Mouse (Mus musculus) spleen, postnatal 14 days (tissue): ENCODE results near the gene Tmprss11e.

Source experiments
- DNase-seq, 2 experiments: peaks; one replicate each; pipeline ENCODE4 v3.0.0; 2021 to 2022; ENCODE audit warnings: low spot score in 2 of 2

Tmprss11e gene

DNA sequence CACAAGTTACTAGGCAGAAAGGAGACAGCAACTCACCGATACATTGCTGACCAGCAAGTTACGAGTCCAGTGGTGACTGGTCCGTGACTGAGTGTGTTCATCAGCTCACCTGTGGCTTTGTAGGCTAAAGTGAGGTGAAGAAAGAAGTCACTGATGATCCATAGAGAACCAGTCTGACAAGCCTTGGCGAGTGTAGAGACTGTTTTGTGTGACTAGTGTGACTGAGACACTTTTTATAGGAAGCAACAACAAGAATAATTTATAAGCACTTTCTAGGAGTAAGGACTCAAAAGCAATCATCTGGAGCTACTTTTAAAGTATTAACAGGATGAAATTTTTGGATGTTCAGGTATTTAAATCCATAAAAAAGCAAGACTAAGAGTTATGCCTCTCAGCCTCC lies at the start of gene Tmprss11e:
TSS of gene Tmprss11e (minus strand) at position 101 of the 400 bp plus-strand sequence.
- no peak for DNase-seq

DNA sequence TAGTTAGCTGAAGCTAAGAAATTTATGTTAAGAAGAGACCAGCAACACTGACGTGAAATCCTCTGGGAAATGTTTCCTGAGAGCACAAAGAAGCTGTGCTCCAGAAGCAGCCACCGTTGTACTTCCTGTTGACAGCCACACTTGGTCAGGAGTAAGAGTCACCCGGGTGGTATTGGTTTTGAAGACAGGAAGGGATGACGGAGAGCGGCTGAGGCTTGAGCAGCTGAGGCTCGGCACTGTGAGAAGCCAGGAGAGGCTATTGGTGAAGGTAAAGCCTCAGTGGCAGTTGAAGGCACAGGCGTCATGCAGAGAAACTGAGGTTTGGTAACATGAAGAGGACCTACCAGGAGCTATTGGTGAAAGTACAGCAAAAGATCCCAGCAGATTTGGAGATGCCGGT lies 47.2 kb upstream of the Tmprss11e start:
- DNase-seq, result no peak

DNA sequence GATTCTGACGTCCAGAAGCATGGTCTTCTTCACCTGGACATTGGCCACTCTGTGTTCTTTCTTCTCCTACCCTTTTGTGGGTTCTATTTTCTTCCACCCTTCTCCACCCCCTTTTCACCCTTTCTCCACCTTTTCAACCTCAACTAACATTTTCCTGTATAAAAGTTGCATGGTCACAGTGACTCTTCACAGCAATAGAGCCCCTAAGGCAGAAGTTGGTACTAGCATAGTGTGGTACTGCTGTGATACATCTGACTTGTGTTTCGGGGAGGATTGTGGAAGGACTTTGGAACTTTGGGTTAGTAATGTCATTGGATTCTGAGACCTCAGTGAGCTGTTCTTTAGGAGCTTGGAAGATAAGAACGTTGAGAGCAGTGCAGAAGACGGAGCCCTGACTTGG lies 46.6 kb upstream of the Tmprss11e start:
- DNase-seq, result no peak

DNA sequence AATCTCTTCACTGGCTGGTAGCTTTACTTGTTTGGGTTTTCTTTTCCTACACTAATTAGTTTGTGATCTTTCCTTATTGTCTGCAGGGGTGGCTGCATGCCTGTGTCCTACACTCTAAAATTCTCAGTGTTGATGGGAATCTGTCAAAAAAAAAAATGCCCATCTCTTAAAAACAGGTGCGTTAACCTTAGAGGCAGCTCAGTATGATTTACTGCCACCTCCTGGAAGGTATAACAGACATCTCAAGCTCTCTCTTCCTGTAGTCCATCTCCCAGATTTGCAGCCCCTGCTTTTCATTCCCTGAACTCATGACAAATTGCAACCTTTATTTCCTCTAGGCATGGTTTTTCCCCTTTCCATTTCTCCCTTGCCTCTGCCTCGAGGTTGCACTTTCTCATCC lies 44.3 kb upstream of the Tmprss11e start:
- DNase-seq, result no peak

DNA sequence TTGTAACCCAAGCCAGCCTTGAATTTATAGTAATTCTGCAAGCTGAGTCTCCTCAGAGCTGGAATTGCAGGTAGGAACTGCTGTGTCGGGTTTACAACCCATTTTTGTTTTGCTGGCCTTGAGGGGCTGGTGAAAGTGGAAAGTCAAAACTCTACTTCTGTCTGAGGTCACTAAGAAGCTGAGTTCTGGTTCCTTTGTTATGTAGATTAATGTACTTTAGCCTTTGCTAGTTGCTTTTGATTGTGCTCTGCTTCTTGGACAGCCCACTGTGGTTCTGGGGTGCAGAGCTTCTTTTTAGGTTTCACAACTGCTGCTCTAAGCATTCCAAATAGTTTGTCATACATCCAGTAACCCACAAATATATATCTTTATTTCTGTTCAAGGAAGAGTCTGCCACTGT lies 41.2 kb upstream of the Tmprss11e start:
- no peak for DNase-seq

DNA sequence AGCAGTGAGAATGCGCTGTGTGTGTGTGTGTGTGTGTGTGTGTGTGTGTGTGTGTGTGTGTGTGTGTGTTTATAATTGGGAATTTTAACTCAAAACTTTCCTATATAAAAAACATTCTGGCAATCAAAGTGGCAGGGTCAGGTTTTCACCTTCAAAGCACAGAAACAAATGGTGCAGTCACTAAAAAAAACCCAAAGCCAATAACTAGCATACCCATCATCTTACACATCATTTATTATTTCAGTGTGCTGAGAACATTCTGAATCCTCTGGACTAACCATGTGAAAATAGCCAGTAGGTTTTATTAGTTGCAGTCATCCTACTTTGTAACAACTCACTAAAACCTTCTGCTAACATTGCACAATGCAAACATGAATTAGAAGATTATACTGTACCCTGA lies 38.6 kb upstream of the Tmprss11e start:
- DNase-seq, result no peak

DNA sequence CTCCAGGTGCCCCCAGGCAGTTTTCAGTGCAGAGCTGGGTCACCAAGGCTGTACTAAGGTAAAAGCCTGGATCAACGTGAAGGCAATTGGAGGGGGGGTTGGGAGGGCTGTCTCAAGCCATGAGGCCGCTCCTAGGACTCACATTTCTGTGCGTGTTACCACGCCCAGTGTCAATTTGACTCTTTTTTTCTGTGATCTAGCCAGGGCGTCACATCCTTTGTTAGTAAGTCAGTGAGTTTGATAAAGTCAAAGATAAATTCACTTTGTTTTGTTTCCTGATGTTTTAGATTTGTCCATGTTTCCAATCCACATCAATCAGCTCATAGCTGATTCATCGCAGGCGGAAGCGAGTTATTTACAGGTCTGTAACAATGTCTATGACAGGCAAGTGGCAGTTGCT lies 37.4 kb upstream of the Tmprss11e start:
- DNase-seq, result no peak

DNA sequence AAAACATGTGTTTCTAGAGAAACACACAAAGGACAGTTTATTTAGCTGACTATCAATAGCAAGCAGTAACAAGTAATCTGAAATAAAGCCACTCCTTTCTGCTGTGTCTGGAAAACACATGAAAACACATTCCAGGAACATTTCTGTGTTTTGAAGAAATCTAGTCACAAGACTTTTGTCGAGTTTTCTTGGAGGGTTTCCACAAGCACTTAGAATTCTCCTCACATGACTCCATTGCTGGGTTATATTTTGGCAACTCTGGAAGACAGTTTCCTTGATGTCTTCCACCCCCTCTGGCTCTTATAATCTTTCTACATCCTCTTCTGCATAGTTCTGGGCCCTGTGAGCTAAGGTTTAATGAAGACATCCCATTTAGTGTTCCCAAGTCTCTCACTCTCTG lies 32.9 kb upstream of the Tmprss11e start:
- DNase-seq, result no peak

DNA sequence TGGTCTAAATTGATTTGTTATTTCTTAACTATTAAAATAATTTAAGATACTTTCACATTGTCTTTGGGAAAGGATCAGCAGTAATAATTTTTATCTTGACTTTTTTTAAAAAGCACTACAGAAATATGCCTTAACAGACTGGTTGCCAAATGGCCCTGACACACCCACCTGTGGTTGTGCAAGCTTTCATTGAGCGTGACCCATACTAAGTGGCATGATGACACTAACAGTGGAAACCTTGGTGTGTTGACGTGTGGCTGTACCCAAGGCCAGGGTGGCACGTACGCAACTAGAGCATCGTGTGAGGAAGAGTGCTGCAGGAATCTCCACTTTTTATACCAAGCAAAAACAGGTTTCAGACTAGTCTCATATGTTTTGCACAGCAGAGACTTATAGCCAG lies 31.3 kb upstream of the Tmprss11e start:
- no peak for DNase-seq

DNA sequence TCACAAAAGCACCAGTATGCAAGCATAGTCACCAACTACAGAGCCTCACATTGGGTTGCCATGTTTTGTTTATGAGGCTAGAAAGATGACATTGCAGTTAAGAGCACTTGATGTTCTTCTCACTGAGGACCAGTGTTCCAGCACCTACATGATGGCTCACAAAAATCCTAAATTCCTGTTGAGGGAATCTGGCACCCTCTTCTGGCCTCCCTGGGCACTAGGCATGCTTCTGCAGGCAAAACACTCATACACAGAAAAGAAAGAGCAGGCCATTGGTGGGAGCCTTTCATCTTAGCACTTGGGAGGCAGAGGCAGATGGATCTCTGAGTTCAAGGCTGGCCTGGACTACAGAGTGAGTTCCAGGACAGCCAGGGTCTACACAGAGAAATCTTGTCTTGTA lies 25.4 kb upstream of the Tmprss11e start:
- DNase-seq, result no peak

DNA sequence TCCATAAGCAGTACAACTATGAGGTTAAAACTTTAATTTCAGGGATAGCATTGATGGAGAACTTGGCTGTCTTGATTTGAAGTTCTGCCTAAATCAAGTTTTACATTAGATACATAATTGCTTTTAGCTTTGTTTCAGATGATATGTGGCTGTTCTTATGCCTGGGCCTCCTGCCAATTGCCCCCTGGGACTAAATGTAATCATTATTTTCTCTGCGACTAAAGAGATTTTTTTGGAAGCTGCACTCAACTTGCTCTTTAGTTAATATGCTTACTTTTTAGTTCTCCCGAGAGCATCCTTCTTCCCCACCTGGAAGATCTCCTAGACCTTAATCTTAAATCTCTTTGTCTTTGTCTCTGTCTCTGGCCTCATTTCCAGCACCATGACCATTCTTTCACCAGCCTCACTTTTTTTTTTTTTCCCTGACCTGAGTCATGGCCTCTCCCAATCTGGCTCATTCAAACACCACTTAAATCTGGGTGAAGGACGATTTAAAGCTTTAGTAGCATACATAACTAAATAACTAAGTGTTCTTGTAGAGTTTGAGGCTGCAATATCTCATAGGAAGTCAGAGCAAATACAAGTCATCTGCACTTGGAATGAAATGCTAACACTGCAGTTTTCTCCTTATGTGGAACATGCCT lies 23.5 kb upstream of the Tmprss11e start:
- DNase-seq, result no peak

DNA sequence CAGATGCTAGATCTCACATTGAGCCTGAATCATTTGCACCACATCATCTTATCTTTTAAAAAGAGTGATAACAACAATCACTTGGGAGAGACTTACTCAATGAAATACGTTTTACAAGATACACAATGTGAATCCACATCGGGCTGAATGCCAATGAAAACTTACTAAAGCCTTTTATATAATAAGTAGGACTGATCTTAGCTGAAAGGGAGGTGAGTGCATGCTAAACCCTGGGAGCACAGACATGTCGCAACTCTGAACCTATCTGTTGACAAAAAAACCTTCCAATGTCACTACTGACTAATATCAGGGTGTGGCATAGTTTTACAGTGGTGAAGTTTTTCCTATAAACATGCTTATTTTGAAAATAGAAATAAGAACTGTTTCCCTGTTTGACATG lies 2.8 kb downstream of the Tmprss11e start:
- DNase-seq, result no peak

DNA sequence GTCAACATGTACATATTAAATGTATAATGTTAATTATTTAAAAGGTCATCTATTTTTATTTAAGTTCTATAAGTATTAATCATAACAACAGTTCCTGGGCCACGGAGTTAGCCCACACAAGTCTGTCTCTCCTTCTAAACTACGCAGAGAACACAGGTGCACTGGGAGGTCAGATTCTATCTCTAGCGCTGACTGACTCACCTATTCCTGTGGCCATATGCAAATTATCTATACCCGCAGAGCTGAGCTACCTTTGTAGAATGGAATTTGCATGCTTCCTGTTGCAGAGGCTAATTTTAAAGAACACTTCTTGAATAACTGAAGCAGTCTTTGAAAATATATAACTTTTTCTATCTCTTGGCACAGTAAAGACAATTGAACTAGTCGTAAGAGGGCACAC lies 4.5 kb downstream of the Tmprss11e start:
- no peak for DNase-seq

DNA sequence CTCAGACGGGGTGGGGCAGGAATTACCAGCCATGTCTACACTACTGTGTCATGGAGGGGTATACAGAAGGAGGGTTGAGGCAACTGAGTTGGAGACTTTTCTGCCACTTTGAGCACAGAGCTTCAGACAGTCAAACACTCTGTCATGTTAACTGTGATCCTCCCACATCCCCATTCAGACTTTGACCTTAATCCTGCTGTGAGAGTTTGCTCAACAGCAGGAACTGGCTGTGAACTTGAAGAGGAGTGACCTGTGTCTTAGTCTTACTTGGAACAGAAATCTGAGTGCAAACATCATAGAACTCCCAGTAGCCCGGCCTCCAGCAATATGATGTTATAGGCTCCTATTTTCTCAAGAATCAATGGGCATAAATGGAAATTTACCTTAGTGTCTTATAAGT lies 9.8 kb downstream of the Tmprss11e start:
- no peak for DNase-seq

DNA sequence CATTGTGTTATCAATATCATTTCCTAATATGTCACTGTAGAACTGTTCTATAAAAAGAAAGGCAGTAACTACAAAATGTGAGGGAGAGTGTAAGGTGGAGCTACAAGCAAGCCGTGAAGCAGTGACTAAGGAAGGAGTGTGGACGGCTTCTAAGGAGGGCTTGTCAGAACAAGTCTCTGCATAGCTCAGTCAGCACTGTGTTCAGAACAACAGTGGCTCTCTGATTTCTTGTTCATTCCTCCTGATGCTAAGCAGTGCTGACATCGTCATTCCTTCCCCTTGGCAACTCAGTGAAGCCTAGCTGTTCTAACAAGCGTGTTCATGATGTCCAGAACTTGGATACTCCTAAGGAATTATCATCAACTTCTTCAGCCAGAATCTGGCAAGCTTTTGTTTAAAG lies 15.0 kb downstream of the Tmprss11e start:
- no peak for DNase-seq

DNA sequence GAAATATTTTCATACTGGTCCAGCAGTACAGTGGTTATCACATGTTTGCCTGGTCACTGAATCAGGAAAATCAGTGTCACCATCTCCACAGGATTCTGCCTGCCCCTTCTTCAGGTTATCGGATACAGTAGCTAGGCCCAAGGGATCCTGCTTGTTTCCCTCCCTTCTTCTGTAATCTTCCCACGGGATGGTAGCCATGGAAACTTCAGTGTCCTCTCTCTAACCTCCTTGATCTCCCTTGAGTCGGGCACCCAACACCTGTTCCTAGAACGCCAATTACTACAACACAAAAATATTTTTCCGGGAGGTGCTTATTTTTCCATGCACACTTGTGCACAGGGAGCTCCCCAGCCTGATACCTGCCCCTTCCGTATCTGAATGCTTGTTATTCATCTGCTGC lies 17.0 kb downstream of the Tmprss11e start:
- no peak for DNase-seq

DNA sequence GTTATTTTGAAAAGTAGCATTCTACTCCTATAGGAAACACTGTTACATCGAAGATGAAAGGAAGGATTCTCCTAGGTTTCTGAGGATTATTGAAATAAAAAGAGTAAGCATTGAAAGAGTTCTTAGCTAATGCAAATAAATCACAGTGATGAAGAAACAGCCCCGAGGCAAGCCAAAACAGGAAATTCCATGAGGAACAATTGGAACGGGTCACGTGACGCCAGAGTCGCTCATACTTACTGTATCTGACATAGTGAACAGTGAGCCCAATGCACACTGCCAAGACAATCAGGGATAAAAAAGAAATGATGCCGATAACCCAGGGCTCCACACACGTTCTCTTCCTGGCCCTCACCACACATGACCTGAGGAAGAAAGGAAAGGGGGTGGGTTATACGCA lies 18.6 kb downstream of the Tmprss11e start:
- DNase-seq, result no peak

DNA sequence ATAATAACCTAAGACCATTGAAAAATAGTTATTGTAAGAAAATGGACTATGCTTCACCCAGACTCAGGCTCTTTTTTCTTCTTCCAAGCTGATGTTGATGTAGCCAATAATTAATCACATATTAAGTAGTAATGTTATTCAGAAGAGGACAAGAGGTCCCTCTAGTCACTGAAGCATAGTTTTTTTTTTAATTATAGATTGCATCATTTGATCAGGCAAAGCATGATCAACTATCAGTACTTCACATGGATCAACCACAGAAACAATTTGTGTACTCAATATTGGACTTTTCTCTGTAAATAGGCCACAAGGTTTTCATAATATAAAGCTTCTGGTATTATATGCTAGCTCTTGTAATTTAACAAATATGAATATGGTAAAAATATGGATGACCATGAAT lies 20.6 kb downstream of the Tmprss11e start:
- DNase-seq, result no peak

DNA sequence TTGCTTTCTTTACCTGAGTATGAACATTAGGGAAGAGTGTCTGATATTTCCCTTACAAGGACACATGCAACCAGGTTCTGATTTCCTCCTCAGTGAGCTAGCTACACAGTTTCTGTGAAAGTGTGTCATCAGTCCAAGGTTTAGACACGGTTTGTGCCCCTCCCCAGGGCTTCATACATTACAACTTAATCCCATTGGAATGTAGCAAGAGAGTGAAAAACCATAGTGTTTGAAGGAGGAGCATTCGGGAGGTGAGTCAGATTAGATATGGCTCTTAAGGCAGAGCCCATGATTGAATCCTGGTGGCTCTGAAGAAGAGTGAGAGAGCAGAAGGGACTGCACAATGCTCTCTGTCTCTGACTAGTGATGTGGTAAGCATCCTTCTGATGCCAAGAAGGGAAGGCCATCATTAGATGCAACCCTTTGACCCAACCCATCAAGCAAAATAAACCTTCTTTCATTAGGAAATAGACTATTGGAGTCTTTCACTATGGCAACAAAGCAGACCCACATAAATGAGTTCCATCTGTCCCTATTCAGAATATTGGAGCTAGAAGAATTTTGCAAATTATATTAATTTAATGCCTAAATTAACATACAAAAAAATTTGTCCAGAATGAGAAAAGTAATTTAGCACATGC lies 22.7 kb downstream of the Tmprss11e start:
- DNase-seq, result no peak

DNA sequence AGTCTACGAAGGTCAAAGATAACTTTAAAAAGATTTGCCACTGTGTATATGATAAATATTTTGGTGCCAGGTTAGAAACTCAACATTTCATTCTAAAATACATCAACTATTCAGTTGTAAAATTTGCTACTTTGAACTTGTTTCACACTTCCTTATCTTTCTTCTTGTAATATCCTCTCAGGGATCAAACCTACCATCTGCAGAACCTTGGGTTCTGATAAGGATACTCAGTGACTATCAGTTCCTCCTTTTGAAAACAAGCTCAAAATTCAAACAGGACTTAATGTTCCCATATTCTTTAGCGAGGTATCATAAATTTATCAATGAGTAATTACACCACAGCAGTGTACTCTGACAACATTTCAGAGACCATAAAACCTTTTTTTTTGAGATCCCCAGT lies 30.6 kb downstream of the Tmprss11e start:
- DNase-seq, result no peak

DNA sequence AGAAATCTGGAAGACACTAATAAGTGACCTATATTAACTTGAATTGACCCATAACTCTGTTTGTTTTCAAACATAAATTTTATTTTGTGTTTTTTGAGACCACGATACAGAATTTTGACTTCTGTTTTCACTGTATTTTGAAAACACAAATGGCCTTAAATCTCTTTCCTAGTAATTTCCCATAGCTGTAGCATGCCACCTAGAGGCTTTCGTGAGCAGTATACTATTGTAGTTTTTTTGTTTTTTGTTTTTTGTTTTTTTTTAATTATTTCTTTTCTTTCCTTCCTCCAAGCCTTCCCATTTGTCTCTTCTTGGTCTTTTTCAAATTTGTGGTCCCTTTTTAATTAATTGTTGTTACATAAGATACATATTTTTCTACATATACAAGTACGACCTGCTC lies 40.7 kb downstream of the Tmprss11e start:
- no peak for DNase-seq

DNA sequence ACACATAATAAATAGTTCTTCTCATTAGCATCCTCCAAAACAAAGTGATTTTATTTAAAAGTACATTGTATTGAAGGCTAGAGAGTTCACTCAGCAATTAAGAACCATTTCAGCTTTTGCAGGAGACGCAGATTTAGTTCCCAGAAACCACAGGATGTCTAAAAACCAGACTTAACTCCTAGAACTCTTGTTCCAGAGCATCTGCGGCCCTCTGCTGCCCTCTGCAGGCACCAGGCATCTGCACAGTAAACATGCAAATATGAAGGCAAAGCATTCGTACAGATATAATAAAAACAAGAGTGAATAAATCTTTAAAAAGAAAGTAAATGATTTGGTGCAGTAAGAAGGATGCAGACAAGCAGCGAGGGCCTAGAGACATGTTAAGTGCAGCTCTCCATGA lies 60.9 kb downstream of the Tmprss11e start:
- DNase-seq, result no peak

DNA sequence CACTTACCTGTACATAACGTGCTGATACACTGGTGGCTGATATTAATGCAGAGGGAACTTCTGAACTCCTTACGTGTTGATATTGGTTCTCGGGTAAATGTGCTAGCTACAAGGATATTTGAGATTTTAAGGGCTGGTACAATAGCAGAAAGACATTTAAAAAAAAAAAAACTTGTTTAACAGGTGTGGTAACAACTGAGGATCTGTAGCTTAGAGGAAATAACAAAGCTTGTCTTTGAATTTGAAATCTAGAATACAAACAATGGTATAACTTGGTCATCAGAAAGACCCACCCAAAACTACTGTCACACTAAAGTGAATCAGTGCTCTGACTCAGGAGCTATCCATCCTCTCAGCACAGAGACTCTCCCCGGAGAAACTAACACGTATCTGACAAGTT lies 69.4 kb downstream of the Tmprss11e start, which contains the start of gene Tmprss11b:
TSS of gene Tmprss11b (minus strand) at position 101 of the 400 bp plus-strand sequence.
- DNase-seq, result no peak
